Mouse (Mus musculus): ENCODE results near the gene Prkca.

Gene Prkca

GRCm38 (mm10) chr11:108294305-108294813 is 49.4 kb downstream of the Prkca start:
- DNase-seq: no peak

GRCm38 (mm10) chr11:108293843-108294242 is 49.9 kb downstream of the Prkca start:
- no peak for DNase-seq

GRCm38 (mm10) chr11:108289192-108289591 is 54.5 kb downstream of the Prkca start:
- DNase-seq: no peak

- DNase-seq: no peak
Measured at GRCm38 (mm10) chr11:108287321-108287720, 56.4 kb downstream of the Prkca start.

- DNase-seq: no peak
Measured at GRCm38 (mm10) chr11:108285046-108285445, 58.7 kb downstream of the Prkca start.

GRCm38 (mm10) chr11:108282850-108283459 is 60.8 kb downstream of the Prkca start:
- no peak for DNase-seq

GRCm38 (mm10) chr11:108279748-108280373 is 63.9 kb downstream of the Prkca start:
- DNase-seq: no peak

GRCm38 (mm10) chr11:108277096-108277495 is 66.6 kb downstream of the Prkca start:
- no peak for DNase-seq

- no peak for DNase-seq
Measured at GRCm38 (mm10) chr11:108276148-108276547, 67.6 kb downstream of the Prkca start.

GRCm38 (mm10) chr11:108274046-108274445 is 69.7 kb downstream of the Prkca start:
- DNase-seq: no peak

- DNase-seq: no peak
Measured at GRCm38 (mm10) chr11:108273415-108273965, 70.2 kb downstream of the Prkca start.

- DNase-seq: no peak
Measured at GRCm38 (mm10) chr11:108272601-108273414, 70.9 kb downstream of the Prkca start.

- DNase-seq: no peak
Measured at GRCm38 (mm10) chr11:108271305-108271704, 72.4 kb downstream of the Prkca start.

GRCm38 (mm10) chr11:108269516-108269915 is 74.2 kb downstream of the Prkca start:
- no peak for DNase-seq

- DNase-seq: no peak
Measured at GRCm38 (mm10) chr11:108268421-108269322, 75.1 kb downstream of the Prkca start.

- DNase-seq: no peak
Measured at GRCm38 (mm10) chr11:108267825-108268224, 75.9 kb downstream of the Prkca start.

GRCm38 (mm10) chr11:108267066-108267465 is 76.7 kb downstream of the Prkca start:
- DNase-seq: no peak

- no peak for DNase-seq
Measured at GRCm38 (mm10) chr11:108263868-108264267, 79.9 kb downstream of the Prkca start.

GRCm38 (mm10) chr11:108263406-108263805 is 80.3 kb downstream of the Prkca start:
- DNase-seq: no peak

- no peak for DNase-seq
Measured at GRCm38 (mm10) chr11:108261751-108262160, 82.0 kb downstream of the Prkca start.

GRCm38 (mm10) chr11:108260775-108261517 is 82.8 kb downstream of the Prkca start:
- DNase-seq: no peak

- no peak for DNase-seq
Measured at GRCm38 (mm10) chr11:108259391-108259790, 84.3 kb downstream of the Prkca start.
